Mouse (Mus musculus) bone marrow, adult 2 months (tissue): ENCODE measurements at regions not wholly inside any gene's neighbourhood (a gene's known extent, or its start where the extent isn't known, plus 50 kb on each side); places are given as distances from the start of the nearest gene placed in this dataset.

Experiments used
- H3K27ac ChIP-seq: fragments of 200-500 bp; 2 replicates; pipeline ENCODE4 v1.5.1; 2012; ENCODE audit warnings: low read depth, mild to moderate bottlenecking, control low read depth, inconsistent platforms, low read length; ENCODE audit not compliant: control insufficient read depth, poor library complexity, insufficient read depth
- H3K4me1 ChIP-seq: fragments of 200-500 bp; 2 replicates; pipeline ENCODE4 v1.6.1; 2011; ENCODE audit warnings: low read length; ENCODE audit not compliant: control insufficient read depth, insufficient read depth
- H3K4me3 ChIP-seq: fragments of 200-500 bp; replicated peaks from 2 replicates; pipeline ENCODE3; 2011; ENCODE audit warnings: mild to moderate bottlenecking, low read depth, low read length, control low read depth; ENCODE audit not compliant: control insufficient read depth
- CTCF ChIP-seq: fragments of 200-500 bp; IDR thresholded peaks from 2 replicates; pipeline ENCODE4 v1.5.1; 2011; ENCODE audit warnings: low read length, control low read depth; ENCODE audit not compliant: control insufficient read depth, insufficient read depth
- POLR2A ChIP-seq: fragments of 200-500 bp; IDR thresholded peaks from 2 replicates; pipeline ENCODE4 v1.6.1; 2011; ENCODE audit warnings: low read depth, mild to moderate bottlenecking, control low read depth, low read length, borderline replicate concordance; ENCODE audit not compliant: control insufficient read depth
- WGBS: fragments of 180-500 bp; shearing (Covaris S2); methylation state at CpG from one replicate; pipeline ENCODE4 v1.1.7; 2018; 5-methylcytosine and 5-hydroxymethylcytosine counted together

GRCm38 (mm10) chr5:119138293-119138692, 532.2 kb upstream of the Tbx3 start:
- TF ChIP-seq CTCF = no peak
- TF ChIP-seq POLR2A = no peak
- H3K4me1 ChIP-seq = no peaks in the 10 kb centered on the region
- no peak overlapping the region for H3K27ac ChIP-seq
- WGBS = 73% methylated on average over 14 of the region's 14 CpGs
- H3K4me3 ChIP-seq = no peak overlapping the region

GRCm38 (mm10) chr5:119139336-119139735, 531.1 kb upstream of the Tbx3 start:
- Histone ChIP-seq H3K27ac (no peak overlapping the region), H3K4me3 (no peak overlapping the region)
- WGBS = 43% methylated on average over 7 of the region's 7 CpGs

GRCm38 (mm10) chr5:119139816-119140215, 530.7 kb upstream of the Tbx3 start:
- no peaks in the 10 kb centered on the region for H3K4me1 ChIP-seq
- WGBS = 62% methylated on average over 6 of the region's 6 CpGs
- no peak overlapping the region for H3K27ac ChIP-seq
- no peak for TF ChIP-seq CTCF
- no peak for TF ChIP-seq POLR2A
- no peak overlapping the region for H3K4me3 ChIP-seq

More at GRCm38 (mm10) chr5:119139336-119139735, 531.1 kb upstream of the Tbx3 start:
- TF ChIP-seq POLR2A = no peak
- no peak for TF ChIP-seq CTCF
- H3K4me1 ChIP-seq = no peaks in the 10 kb centered on the region

GRCm38 (mm10) chr5:119143411-119143810, 527.1 kb upstream of the Tbx3 start:
- Histone ChIP-seq H3K4me1 (no peaks in the 10 kb centered on the region), H3K27ac (no peak overlapping the region), H3K4me3 (no peak overlapping the region)
- 43% methylated on average over 8 of the region's 8 CpGs for WGBS
- no peak for TF ChIP-seq POLR2A

- H3K4me1 ChIP-seq = no peaks in the 10 kb centered on the region
- TF ChIP-seq CTCF (no peak), POLR2A (no peak)
- H3K4me3 ChIP-seq = no peak overlapping the region
- 82% methylated on average over 25 of the region's 25 CpGs for WGBS
- no peak overlapping the region for H3K27ac ChIP-seq
These were observed 520.9 kb upstream of the Tbx3 start for GRCm38 (mm10) chr5:119149389-119150185.

- Histone ChIP-seq H3K4me1 (no peaks in the 10 kb centered on the region), H3K4me3 (no peak overlapping the region), H3K27ac (no peak overlapping the region)
- TF ChIP-seq POLR2A = no peak
- TF ChIP-seq CTCF = no peak
- WGBS = 75% methylated on average over 5 of the region's 5 CpGs
These were observed 517.4 kb upstream of the Tbx3 start for GRCm38 (mm10) chr5:119153086-119153485.

- no peak overlapping the region for H3K27ac ChIP-seq
- H3K4me3 ChIP-seq = no peak overlapping the region
- TF ChIP-seq POLR2A (no peak), CTCF (no peak)
- H3K4me1 ChIP-seq = no peaks in the 10 kb centered on the region
- 63% methylated on average over 6 of the region's 6 CpGs for WGBS
These were observed 513.8 kb upstream of the Tbx3 start for GRCm38 (mm10) chr5:119156638-119157037.

GRCm38 (mm10) chr5:119158171-119158570, 512.3 kb upstream of the Tbx3 start:
- WGBS = 66% methylated on average over 4 of the region's 4 CpGs
- H3K27ac ChIP-seq = no peak overlapping the region
- H3K4me3 ChIP-seq = no peak overlapping the region
- no peaks in the 10 kb centered on the region for H3K4me1 ChIP-seq
- TF ChIP-seq POLR2A (no peak), CTCF (no peak)
